Mouse (Mus musculus): ENCODE measurements around the gene Ppp1r3c. TPM values are rescaled to one million over a fixed set of nuclear protein-coding genes. Genes with fewer than 3 reads are reported as not detected.

The Ppp1r3c gene
- 35.1 and 56.9 TPM in 2 replicates for total RNA-seq (2014; rRNA removed; ENCODE audit: low replicate concordance)
- polyA plus RNA-seq (2015; fragmentation: Nextera tagmentation; extraction: Ambion mirVana) = 39.0 and 44.6 TPM in 2 replicates

DNA sequence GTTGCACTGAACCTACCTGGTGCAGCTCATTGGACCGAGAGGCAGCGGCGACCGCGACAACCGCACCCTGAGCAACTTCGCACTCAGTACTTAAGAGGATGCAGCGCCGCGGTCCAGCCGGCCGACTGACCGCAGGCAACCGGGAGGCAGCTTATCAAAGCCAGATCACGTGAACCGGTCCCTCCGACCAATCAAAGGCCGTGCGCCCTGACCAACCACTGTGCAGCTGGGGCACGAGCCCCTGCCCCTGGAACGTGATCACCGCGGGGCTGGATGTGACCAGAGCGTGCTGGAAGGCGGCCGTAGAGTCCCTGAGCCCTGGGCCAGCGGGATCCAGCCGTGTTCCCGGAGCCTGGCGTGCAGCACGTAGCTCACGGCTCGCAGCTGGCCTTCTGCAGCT is at the start of gene Ppp1r3c:
Ppp1r3c (minus strand) TSS at position 117 of the 400 bp plus-strand sequence.
- peaks cover 29% of the 10 kb centered on the region for H3K4me1 ChIP-seq (ENCODE audit: control insufficient read depth, insufficient read depth)

DNA sequence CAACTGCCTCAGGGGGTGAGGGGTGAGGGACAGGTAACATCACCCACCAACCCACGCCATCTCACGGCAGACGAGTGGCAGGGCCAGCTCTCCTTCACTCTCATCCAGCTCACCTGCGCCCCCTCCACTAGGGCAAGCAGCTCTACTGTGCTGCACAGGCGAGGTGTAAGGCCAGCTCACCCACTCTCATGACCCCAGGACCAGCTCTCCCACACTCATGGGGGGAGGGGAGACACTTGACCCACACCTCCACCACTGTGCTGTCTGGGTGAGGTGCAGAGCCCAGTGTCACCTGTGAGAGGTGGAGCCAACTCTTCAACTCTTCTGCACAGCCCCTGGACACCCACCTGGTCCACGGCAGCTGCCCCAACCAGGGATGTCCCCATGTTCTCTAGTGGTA is 46.7 kb upstream of the Ppp1r3c start:
- WGBS = 92% methylated on average over 6 of the region's 6 CpGs
- Histone ChIP-seq H3K9me3 (replicated peaks; ENCODE audit: control insufficient read depth, low read length) (no peaks in the 10 kb centered on the region), H3K27me3 (ENCODE audit: control insufficient read depth, insufficient read depth, low read length) (no peaks in the 10 kb centered on the region), H3K27ac (ENCODE audit: low read depth) (no peak overlapping the region), H3K36me3 (replicated peaks; ENCODE audit: control insufficient read depth, insufficient read depth, low read length) (no peaks in the 10 kb centered on the region), H3K4me3 (ENCODE audit: low read depth, low read length) (no peak overlapping the region), H3K4me2 (ENCODE audit: low read depth, low read length) (no peak overlapping the region), H3K9ac (replicated peaks; ENCODE audit: low read depth, low read length) (no peak overlapping the region), H3K4me1 (ENCODE audit: control insufficient read depth, insufficient read depth) (peaks cover 2% of the 10 kb centered on the region; the same call in 1 of the 2 replicates)
- TF ChIP-seq EP300 (IDR thresholded peaks at IDR 0.05; ENCODE audit: low read depth) (no peak), CTCF (IDR thresholded peaks at IDR 0.05; ENCODE audit: low read depth) (no peak)
- no peak for DNase-seq (ENCODE audit: low spot score)
- no peak for ATAC-seq (ENCODE audit: insufficient read depth, low read depth)

More for the DNA sequence above, at the start of gene Ppp1r3c:
- H3K9me3 ChIP-seq (replicated peaks; ENCODE audit: control insufficient read depth, low read length) = no peaks in the 10 kb centered on the region
- peak within 1 kb of the TSS; percentile 63 for H3K4me2 ChIP-seq (ENCODE audit: low read depth, low read length)
- under 1% methylated on average over 33 of the region's 33 CpGs for WGBS
- peak within 1 kb of the TSS; percentile 61 for H3K9ac ChIP-seq (replicated peaks; ENCODE audit: low read depth, low read length)
- H3K27me3 ChIP-seq (ENCODE audit: control insufficient read depth, insufficient read depth, low read length) = no peaks in the 10 kb centered on the region
- ATAC-seq (ENCODE audit: insufficient read depth, low read depth) (peak; percentile 99), DNase-seq (ENCODE audit: low spot score) (peak; percentile 96)
- H3K27ac ChIP-seq (ENCODE audit: low read depth) = peak within 1 kb of the TSS; percentile 94
- H3K36me3 ChIP-seq (replicated peaks; ENCODE audit: control insufficient read depth, insufficient read depth, low read length) = peaks cover 27% of the 10 kb centered on the region
- H3K4me3 ChIP-seq (ENCODE audit: low read depth, low read length) = peak within 1 kb of the TSS; percentile 69
- TF ChIP-seq CTCF (IDR thresholded peaks at IDR 0.05; ENCODE audit: low read depth) (no peak), EP300 (IDR thresholded peaks at IDR 0.05; ENCODE audit: low read depth) (peak; percentile 95)

DNA sequence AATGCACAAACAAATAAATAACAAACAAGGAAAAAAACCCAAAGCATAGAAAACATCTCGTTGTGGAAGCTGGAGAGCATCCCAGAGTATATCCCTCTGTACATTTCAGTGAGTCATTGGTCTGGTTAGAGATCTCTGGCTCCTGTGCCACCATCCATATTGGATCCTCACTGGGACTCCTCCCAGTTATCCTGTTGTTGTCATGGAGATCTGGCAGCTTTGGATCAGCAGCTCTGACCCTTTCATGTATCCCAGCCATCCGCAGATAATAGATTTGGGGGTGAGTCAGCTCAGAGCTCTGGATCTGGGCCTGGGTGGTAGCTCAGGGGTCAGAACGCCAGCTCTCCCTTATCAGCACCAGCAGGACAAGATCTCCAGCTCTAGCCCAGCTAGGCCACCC is 46.1 kb upstream of the Ppp1r3c start:
- no peak overlapping the region for H3K9ac ChIP-seq (replicated peaks; ENCODE audit: low read depth, low read length)
- TF ChIP-seq CTCF (IDR thresholded peaks at IDR 0.05; ENCODE audit: low read depth) (no peak), EP300 (IDR thresholded peaks at IDR 0.05; ENCODE audit: low read depth) (no peak)
- H3K4me2 ChIP-seq (ENCODE audit: low read depth, low read length) = no peak overlapping the region
- no peak overlapping the region for H3K27ac ChIP-seq (ENCODE audit: low read depth)
- H3K9me3 ChIP-seq (replicated peaks; ENCODE audit: control insufficient read depth, low read length) = no peaks in the 10 kb centered on the region
- H3K27me3 ChIP-seq (ENCODE audit: control insufficient read depth, insufficient read depth, low read length) = no peaks in the 10 kb centered on the region
- DNase-seq (ENCODE audit: low spot score) = no peak
- no peaks in the 10 kb centered on the region for H3K36me3 ChIP-seq (replicated peaks; ENCODE audit: control insufficient read depth, insufficient read depth, low read length)
- H3K4me3 ChIP-seq (ENCODE audit: low read depth, low read length) = no peak overlapping the region
- ATAC-seq (ENCODE audit: insufficient read depth, low read depth) = no peak
- 74% methylated on average over 3 of the region's 3 CpGs for WGBS
- no peaks in the 10 kb centered on the region for H3K4me1 ChIP-seq (ENCODE audit: control insufficient read depth, insufficient read depth)

DNA sequence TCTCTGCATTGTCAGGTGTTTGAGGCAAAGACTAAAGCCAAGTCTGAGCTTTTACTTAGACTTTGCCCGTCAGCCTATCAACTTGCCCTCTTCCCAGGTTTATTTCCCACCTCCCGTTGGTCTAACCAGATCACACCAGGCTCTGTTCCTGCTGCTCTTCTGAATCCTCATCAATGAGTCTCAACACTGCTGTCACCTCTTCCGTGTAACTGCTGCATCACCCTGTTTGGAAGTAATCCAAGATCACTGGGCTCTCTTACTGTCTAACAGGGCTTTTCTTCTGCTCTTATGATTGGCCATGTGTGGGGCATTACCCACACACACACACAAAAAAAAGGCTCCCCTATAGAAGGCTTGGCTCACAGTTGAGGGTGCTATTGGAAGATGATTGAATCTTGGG is 45.5 kb upstream of the Ppp1r3c start:
- H3K4me3 ChIP-seq (ENCODE audit: low read depth, low read length) = no peak overlapping the region
- no peaks in the 10 kb centered on the region for H3K36me3 ChIP-seq (replicated peaks; ENCODE audit: control insufficient read depth, insufficient read depth, low read length)
- H3K27me3 ChIP-seq (ENCODE audit: control insufficient read depth, insufficient read depth, low read length) = no peaks in the 10 kb centered on the region
- no peaks in the 10 kb centered on the region for H3K9me3 ChIP-seq (replicated peaks; ENCODE audit: control insufficient read depth, low read length)
- WGBS = 63% methylated on average over 3 of the region's 3 CpGs
- no peak overlapping the region for H3K27ac ChIP-seq (ENCODE audit: low read depth)
- TF ChIP-seq EP300 (IDR thresholded peaks at IDR 0.05; ENCODE audit: low read depth) (no peak), CTCF (IDR thresholded peaks at IDR 0.05; ENCODE audit: low read depth) (no peak)
- DNase-seq (ENCODE audit: low spot score) (no peak), ATAC-seq (ENCODE audit: insufficient read depth, low read depth) (no peak)
- no peak overlapping the region for H3K9ac ChIP-seq (replicated peaks; ENCODE audit: low read depth, low read length)
- no peaks in the 10 kb centered on the region for H3K4me1 ChIP-seq (ENCODE audit: control insufficient read depth, insufficient read depth)
- no peak overlapping the region for H3K4me2 ChIP-seq (ENCODE audit: low read depth, low read length)

GRCm38 (mm10) chr19:36780375-36780774 is 43.9 kb upstream of the Ppp1r3c start:
- ATAC-seq (ENCODE audit: insufficient read depth, low read depth) = no peak
- WGBS = 81% methylated on average over 1 of the region's 1 CpGs

DNA sequence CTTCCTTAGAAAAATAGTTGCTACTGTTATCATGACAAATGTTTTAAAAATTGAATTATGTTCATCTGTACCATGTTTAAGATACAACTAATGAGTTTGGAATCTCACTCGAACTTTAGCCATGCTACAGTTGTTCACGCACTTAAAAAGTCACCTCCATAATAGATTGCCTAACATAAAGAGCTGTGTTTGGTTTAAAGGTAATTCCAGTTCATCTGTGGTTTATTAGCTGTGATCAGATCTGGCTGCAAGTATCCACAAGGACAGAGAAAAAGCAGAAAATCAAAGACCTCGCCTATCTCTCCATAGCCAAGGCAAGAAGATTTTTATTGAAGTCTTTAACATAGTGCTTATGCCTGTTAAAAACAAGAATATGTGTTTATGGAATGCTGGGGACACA is 43.3 kb upstream of the Ppp1r3c start:
- H3K27ac ChIP-seq (ENCODE audit: low read depth) = no peak overlapping the region
- no peaks in the 10 kb centered on the region for H3K36me3 ChIP-seq (replicated peaks; ENCODE audit: control insufficient read depth, insufficient read depth, low read length)
- H3K4me1 ChIP-seq (ENCODE audit: control insufficient read depth, insufficient read depth) = no peaks in the 10 kb centered on the region
- H3K9me3 ChIP-seq (replicated peaks; ENCODE audit: control insufficient read depth, low read length) = no peaks in the 10 kb centered on the region
- no peak for TF ChIP-seq EP300 (IDR thresholded peaks at IDR 0.05; ENCODE audit: low read depth)
- no peak for TF ChIP-seq CTCF (IDR thresholded peaks at IDR 0.05; ENCODE audit: low read depth)
- ATAC-seq (ENCODE audit: insufficient read depth, low read depth) = no peak
- H3K4me3 ChIP-seq (ENCODE audit: low read depth, low read length) = no peak overlapping the region
- no peaks in the 10 kb centered on the region for H3K27me3 ChIP-seq (ENCODE audit: control insufficient read depth, insufficient read depth, low read length)
- no peak overlapping the region for H3K9ac ChIP-seq (replicated peaks; ENCODE audit: low read depth, low read length)
- H3K4me2 ChIP-seq (ENCODE audit: low read depth, low read length) = no peak overlapping the region
- 83% methylated on average over 3 of the region's 3 CpGs for WGBS
- no peak for DNase-seq (ENCODE audit: low spot score)

More at GRCm38 (mm10) chr19:36780375-36780774, 43.9 kb upstream of the Ppp1r3c start:
- Histone ChIP-seq H3K9ac (replicated peaks; ENCODE audit: low read depth, low read length) (no peak overlapping the region), H3K4me3 (ENCODE audit: low read depth, low read length) (no peak overlapping the region), H3K4me1 (ENCODE audit: control insufficient read depth, insufficient read depth) (no peaks in the 10 kb centered on the region), H3K27ac (ENCODE audit: low read depth) (no peak overlapping the region), H3K4me2 (ENCODE audit: low read depth, low read length) (no peak overlapping the region), H3K27me3 (ENCODE audit: control insufficient read depth, insufficient read depth, low read length) (no peaks in the 10 kb centered on the region), H3K9me3 (replicated peaks; ENCODE audit: control insufficient read depth, low read length) (no peaks in the 10 kb centered on the region), H3K36me3 (replicated peaks; ENCODE audit: control insufficient read depth, insufficient read depth, low read length) (no peaks in the 10 kb centered on the region)
- DNase-seq (ENCODE audit: low spot score) = no peak
- TF ChIP-seq EP300 (IDR thresholded peaks at IDR 0.05; ENCODE audit: low read depth) (no peak), CTCF (IDR thresholded peaks at IDR 0.05; ENCODE audit: low read depth) (no peak)

Data from heart, postnatal 0 days (tissue).